8 mouse cellular contexts compared by ENCODE assay signal in the genomic region with DNA sequence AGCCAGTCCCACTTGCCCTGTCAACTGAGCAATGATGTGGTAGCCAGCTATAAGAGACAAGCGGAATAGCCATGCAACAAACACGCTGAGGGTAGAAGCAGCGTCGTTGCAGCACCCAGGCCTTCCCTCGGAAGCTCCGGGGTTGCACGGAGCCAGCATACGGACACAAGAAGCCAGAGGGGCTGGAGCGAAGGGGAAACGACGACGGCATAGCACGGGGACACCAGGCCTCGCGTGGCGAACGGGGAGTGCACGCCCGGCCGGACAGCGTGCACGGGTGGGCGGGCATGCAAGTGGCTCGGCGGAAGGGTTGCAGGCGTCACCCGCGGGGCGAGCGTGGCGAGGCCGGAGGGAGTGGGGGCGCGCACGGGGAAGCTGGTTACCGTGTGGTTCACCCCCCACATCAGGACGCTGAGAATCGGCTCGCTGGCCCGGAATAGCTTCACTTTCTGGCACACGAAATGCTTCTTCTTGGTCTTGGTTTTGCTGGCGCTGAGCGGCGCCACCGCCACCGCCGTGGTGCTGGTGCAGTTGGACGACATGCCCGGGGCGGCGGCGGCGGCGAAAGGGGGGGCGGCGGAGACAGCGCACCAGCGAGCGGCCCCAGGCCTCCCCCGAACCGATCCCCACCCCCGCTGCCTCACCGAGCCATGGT. TPM values are rescaled to one million over a fixed set of nuclear protein-coding genes. Genes with fewer than 3 reads are reported as not detected.
A peak's percentile ranks its signal among the peaks of the same experiment; 100 is the strongest.
DNase-seq lines count a peak whose midpoint lies in the region; ATAC-seq and TF ChIP-seq lines count a peak whose summit lies in the region.

A gene (minus strand): TSS at position 642 of the 655 bp plus-strand sequence.

- H3K9me3 ChIP-seq in E14TG2a.4 (ENCODE audit: low read length): no peaks in the 10 kb centered on the region
- no peaks in the 10 kb centered on the region for H3K9me3 ChIP-seq in intestine, embryonic 16.5 days (ENCODE audit: control insufficient read depth, low read length)
- no peaks in the 10 kb centered on the region for H3K9me3 ChIP-seq in liver, embryonic 14.5 days (ENCODE audit: control insufficient read depth, low read length)
- no peaks in the 10 kb centered on the region for H3K9me3 ChIP-seq in neural tube, embryonic 13.5 days

- no peaks in the 10 kb centered on the region for H3K27me3 ChIP-seq in E14TG2a.4 (ENCODE audit: insufficient read depth, low read length)
- no peaks in the 10 kb centered on the region for H3K27me3 ChIP-seq in intestine, embryonic 16.5 days (replicated peaks; ENCODE audit: control insufficient read depth, insufficient read depth, low read length)
- no peaks in the 10 kb centered on the region for H3K27me3 ChIP-seq in liver, embryonic 14.5 days (ENCODE audit: control insufficient read depth, insufficient read depth, low read length)
- H3K27me3 ChIP-seq in neural tube, embryonic 13.5 days: no peaks in the 10 kb centered on the region

- peak within 1 kb of the TSS; percentile 91 for H3K4me2 ChIP-seq in intestine, embryonic 16.5 days (ENCODE audit: low read depth, low read length)
- H3K4me2 ChIP-seq in liver, embryonic 14.5 days (ENCODE audit: low read depth): peak within 1 kb of the TSS; percentile 91
- peak within 1 kb of the TSS; percentile 89 for H3K4me2 ChIP-seq in neural tube, embryonic 13.5 days

- peak within 1 kb of the TSS; percentile 90 for H3K27ac ChIP-seq in intestine, embryonic 16.5 days (ENCODE audit: low read length)
- H3K27ac ChIP-seq in liver, embryonic 14.5 days: peak within 1 kb of the TSS; percentile 38; the same call in 1 of the 2 replicates
- H3K27ac ChIP-seq in neural tube, embryonic 13.5 days (replicated peaks): peak within 1 kb of the TSS; percentile 96

- TF ChIP-seq CTCF in E14TG2a.4 (conservative IDR thresholded peaks at IDR 0.05; ENCODE audit: low read length): no peak
- TF ChIP-seq CTCF in liver, embryonic 14.5 days (IDR thresholded peaks at IDR 0.05; ENCODE audit: low read depth): no peak

- peaks cover 69% of the 10 kb centered on the region for H3K4me1 ChIP-seq in E14TG2a.4 (replicated peaks; ENCODE audit: low read depth, low read length)
- peaks cover 17% of the 10 kb centered on the region for H3K4me1 ChIP-seq in intestine, embryonic 16.5 days (ENCODE audit: control insufficient read depth, insufficient read depth, low read length)
- peaks cover 6 to 20% of the 10 kb centered on the region in 2 experiments; a peak in 3 of 4 replicates for H3K4me1 ChIP-seq in liver, embryonic 14.5 days (replicated peaks; ENCODE audit: control insufficient read depth in 2 of 2, insufficient read depth in 2 of 2, low read length in 1 of 2)
- H3K4me1 ChIP-seq in neural tube, embryonic 13.5 days (replicated peaks): peaks cover 34% of the 10 kb centered on the region

- peak within 1 kb of the TSS; percentile 92 for H3K4me3 ChIP-seq in E14TG2a.4 (replicated peaks; ENCODE audit: low read length)
- H3K4me3 ChIP-seq in intestine, embryonic 16.5 days (ENCODE audit: low read length): peak within 1 kb of the TSS; percentile 84
- H3K4me3 ChIP-seq in liver, embryonic 14.5 days (ENCODE audit: insufficient read depth in 1 of 2, low read depth in 2 of 2, low read length in 2 of 2): peak within 1 kb of the TSS; percentile 71 to 87
- H3K4me3 ChIP-seq in neural tube, embryonic 13.5 days: peak within 1 kb of the TSS; percentile 80

- intact Hi-C loops in gastrocnemius, postnatal 36 days (cut with DNase I): loop anchor here (5.0 kb wide), 1 partner anchor 42 kb away; a partner anchor contains a TSS

- peak; percentile 54 for ATAC-seq in intestine, embryonic 16.5 days
- ATAC-seq in liver, embryonic 14.5 days (ENCODE audit: insufficient read depth): peak; percentile 44
- peak; percentile 55 for ATAC-seq in neural tube, embryonic 13.5 days (ENCODE audit: low read depth)

- peak; percentile 82 for DNase-seq in 3134 (ENCODE audit: extremely low read depth, insufficient read length, low spot score)
- DNase-seq in embryo, embryonic 11.5 days (ENCODE audit: low read depth, low spot score): peak; percentile 27
- peak in 1 of 2 experiments; percentile 39 for DNase-seq in gastrocnemius, postnatal 36 days
- DNase-seq in liver, embryonic 14.5 days (ENCODE audit: low read depth in 3 of 3, low spot score in 3 of 3): peak in 1 of 3 experiments; percentile 20
- no peak for DNase-seq in thymus, postnatal 0 days (ENCODE audit: low spot score)

- H3K9ac ChIP-seq in intestine, embryonic 16.5 days (ENCODE audit: low read depth, low read length): peak within 1 kb of the TSS; percentile 95
- H3K9ac ChIP-seq in liver, embryonic 14.5 days (replicated peaks): peak within 1 kb of the TSS; percentile 80
- H3K9ac ChIP-seq in neural tube, embryonic 13.5 days: peak within 1 kb of the TSS; percentile 83

- no peak for TF ChIP-seq EP300 in liver, embryonic 14.5 days (IDR thresholded peaks at IDR 0.05; ENCODE audit: low read depth)

- WGBS in intestine, embryonic 16.5 days: under 1% methylated on average over 59 of the region's 63 CpGs
- under 1% methylated on average over 62 of the region's 63 CpGs for WGBS in liver, embryonic 14.5 days (ENCODE audit: insufficient replicate concordance)
- under 1% methylated on average over 63 of the region's 63 CpGs for WGBS in neural tube, embryonic 13.5 days

- peaks cover 43% of the 10 kb centered on the region for H3K36me3 ChIP-seq in E14TG2a.4 (ENCODE audit: insufficient read depth, low read length)
- peaks cover 9% of the 10 kb centered on the region; the same call in 1 of the 2 replicates for H3K36me3 ChIP-seq in intestine, embryonic 16.5 days (ENCODE audit: control insufficient read depth, insufficient read depth, low read length)
- H3K36me3 ChIP-seq in liver, embryonic 14.5 days (replicated peaks; ENCODE audit: control insufficient read depth, insufficient read depth, low read depth): peaks cover 8% of the 10 kb centered on the region
- peaks cover 32% of the 10 kb centered on the region for H3K36me3 ChIP-seq in neural tube, embryonic 13.5 days

RNA-seq across cellular contexts. Expression of the gene that starts here (rescaled TPM):
- 10 to 100 TPM; 44.0 to 47.0 TPM for total RNA-seq in gastrocnemius, postnatal 36 days (2021)
- 0.71 and 0.86 TPM in 2 replicates for polyA plus RNA-seq in intestine, embryonic 16.5 days (2015; fragmentation: Nextera tagmentation; extraction: Ambion mirVana)
- polyA plus RNA-seq in liver, embryonic 14.5 days (2012; rRNA removed): 4.4 and 5.0 TPM in 2 replicates
- 0.56 and 0.61 TPM in 2 replicates for polyA plus RNA-seq in liver, embryonic 14.5 days (2014; fragmentation: Nextera tagmentation; extraction: Ambion mirVana)
- 3.7 and 4.4 TPM in 2 replicates for polyA plus RNA-seq in neural tube, embryonic 13.5 days (2015; fragmentation: Nextera tagmentation; extraction: Ambion mirVana)
- polyA plus RNA-seq in thymus, postnatal 0 days (2015; fragmentation: Nextera tagmentation; extraction: Ambion mirVana): 2.5 and 2.6 TPM in 2 replicates

Comparison
In these comparisons a context has a peak if more than half of its experiments do, and no peak if none do; other contexts are left out.
1. Peak in ATAC-seq, H3K4me3 ChIP-seq, H3K27ac ChIP-seq, H3K9ac ChIP-seq and H3K4me2 ChIP-seq in intestine, embryonic 16.5 days; RNA of the gene not detected or under 1 TPM.
2. H3K27ac ChIP-seq: peak in every context shown above with its lines; median percentile 96 in neural tube, embryonic 13.5 days; 90 in intestine, embryonic 16.5 days; 38 in liver, embryonic 14.5 days.